Mouse (Mus musculus) testis, adult 2 months (tissue): ENCODE measurements at regions not wholly inside any gene's neighbourhood (a gene's known extent, or its start where the extent isn't known, plus 50 kb on each side); places are given as distances from the start of the nearest gene placed in this dataset.

Experiments
- CTCF ChIP-seq: fragments of 200-500 bp; IDR thresholded peaks from 2 replicates; pipeline ENCODE4 v1.5.1; 2012; ENCODE audit warnings: low read depth, mild to moderate bottlenecking, inconsistent platforms, low read length, moderate library complexity; ENCODE audit not compliant: control insufficient read depth, insufficient read depth, insufficient replicate concordance
- POLR2A ChIP-seq: fragments of 200-500 bp; IDR thresholded peaks from 2 replicates; pipeline ENCODE4 v1.6.1; 2012; ENCODE audit warnings: low read depth, mild to moderate bottlenecking, inconsistent platforms, low read length, moderate library complexity; ENCODE audit not compliant: control insufficient read depth

DNA sequence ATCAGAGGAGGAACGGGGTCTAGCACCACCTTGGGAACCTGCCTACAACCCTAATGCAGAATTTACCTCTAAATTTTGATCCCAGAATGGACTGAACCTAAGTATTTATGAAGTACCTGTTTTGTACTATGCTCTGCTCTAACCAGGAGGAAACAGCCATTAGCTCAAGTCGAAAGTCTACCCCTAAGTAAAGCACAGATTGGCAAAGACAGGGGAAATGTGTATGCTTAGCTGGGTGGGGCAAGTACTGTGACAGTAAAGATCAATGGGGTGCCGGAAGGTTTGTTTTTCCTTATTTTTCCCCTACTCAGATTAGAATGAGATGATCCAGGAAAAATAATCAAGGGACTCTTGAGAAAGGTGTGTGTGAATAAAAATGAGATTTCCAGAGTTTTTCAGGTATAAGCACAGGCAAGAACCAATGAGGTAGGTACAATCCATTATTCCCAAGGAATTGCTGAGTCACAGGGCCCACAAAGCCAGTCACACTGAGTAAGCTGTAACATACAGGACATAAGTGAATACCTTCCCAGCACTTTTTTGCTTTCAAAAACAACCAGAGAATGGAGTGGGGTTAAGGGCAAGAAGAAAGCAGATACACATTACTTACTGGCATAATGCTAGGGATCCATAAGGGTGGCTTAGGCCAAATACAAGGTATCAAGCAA lies 510.6 kb upstream of the Plxna2 start:
- TF ChIP-seq CTCF (no peak), POLR2A (no peak)
